Mouse (Mus musculus) thymus, adult 18-20 months (tissue): Measurements from ENCODE around the gene Tmem9b.

ENCODE experiments used
- DNase-seq, 2 experiments: peaks; one replicate each; pipeline ENCODE4 v3.0.0; 2022; ENCODE audit warnings: mixed read lengths in 2 of 2

Gene Tmem9b

DNA sequence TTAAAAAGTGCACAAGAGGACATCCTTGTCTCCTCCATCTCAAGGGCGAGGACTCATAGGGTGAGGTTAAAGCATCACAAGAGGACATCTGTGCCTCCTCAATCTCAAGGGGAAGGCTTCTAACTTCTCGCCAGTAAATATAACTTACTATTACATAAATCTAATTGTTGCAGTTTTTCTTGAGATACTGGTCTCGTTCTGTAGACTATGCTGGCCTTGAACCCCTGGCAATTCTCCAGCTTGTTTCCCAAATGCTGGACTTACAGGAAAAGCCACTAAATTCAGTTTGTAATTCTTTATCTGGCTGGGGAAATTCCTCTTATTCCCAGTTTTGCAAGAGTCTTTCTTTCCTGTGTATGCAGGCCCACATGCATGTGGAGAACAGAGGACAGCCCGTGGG, 17.9 kb downstream of the Tmem9b start:
- no peak for DNase-seq

DNA sequence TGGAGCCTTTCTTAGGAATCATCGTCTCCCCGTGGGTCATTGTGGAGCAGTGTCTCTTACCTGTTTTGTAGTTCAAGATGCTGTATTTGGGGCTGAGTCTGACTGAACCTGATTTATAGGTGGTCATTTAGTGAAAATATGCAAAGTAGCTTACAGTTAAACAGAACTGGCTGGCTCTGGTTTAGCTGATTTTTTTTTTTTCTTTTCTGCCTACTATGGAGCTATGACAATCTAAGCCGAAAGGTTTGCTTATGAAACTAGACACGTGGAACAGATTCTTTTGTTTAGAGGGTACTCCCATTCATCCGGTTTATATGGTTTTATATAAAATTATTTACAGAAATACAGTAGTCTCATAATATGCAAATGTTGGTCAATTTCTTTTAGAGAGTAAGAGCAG, 21.0 kb downstream of the Tmem9b start, which contains the start of gene Ascl3:
Gene Ascl3, minus strand, starts transcription at position 101 of the 400 bp plus-strand sequence.
- DNase-seq: no peak

DNA sequence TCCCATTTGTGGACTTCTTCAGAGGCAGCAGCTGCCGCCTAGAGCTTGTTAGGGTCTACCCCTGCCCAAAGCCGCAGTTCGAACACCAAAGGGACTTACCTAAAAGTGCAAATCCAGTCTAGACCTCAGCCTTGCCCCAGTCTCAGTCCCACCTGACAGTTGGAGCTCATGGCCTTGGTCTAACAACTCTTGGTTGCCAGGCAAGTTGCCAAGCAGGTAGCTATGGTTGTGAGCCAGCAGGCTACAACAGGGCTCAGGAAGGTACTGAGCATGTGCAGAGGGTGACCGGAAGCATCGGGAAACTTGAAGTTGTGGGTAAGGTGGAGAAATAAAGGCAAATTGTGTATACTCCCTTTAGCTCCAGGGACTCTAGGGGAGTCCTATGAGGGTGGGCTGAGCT, 29.0 kb downstream of the Tmem9b start, which contains the start of gene BC051019:
Gene BC051019, minus strand, starts transcription at position 154 of the 400 bp plus-strand sequence.
- DNase-seq: no peak

DNA sequence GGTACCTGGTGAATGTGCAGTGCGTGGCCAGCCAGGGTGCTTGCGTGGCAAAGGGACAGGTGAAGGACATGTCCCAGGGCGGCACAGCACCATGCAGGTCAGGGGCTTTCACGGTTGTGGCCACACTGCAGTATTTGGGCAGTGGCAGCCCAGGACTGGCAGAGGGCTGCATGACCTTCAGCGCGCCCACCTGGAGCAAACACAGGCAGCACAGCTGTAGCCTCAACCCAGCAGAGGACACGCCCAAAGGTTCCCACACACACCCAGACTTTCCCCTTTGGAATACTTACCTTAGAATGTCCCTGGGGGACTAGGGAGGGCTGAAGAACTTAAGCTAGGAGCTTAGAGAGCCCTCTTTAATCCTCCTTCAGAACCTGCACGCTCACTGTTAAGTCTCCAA, 29.6 kb downstream of the Tmem9b start:
- DNase-seq: no peak

DNA sequence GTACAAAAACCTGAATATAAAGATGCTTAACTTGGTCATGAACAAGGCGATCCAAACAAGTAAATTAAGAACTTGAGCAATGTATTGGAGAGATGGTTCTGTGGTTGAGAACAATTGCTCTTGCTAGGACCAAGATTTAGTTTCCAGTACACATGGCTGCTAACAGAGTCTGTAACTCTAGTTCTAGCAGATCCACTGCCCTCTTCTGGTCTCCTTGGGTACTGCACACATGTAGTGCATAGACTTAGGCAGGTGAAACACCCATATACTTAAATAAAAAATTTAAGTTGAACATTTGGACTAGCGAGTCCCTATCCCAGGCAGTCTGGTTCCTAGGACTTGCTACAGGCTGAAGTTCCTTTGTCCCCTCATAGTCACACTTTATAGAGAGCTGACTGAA, 30.1 kb downstream of the Tmem9b start:
- no peak for DNase-seq

DNA sequence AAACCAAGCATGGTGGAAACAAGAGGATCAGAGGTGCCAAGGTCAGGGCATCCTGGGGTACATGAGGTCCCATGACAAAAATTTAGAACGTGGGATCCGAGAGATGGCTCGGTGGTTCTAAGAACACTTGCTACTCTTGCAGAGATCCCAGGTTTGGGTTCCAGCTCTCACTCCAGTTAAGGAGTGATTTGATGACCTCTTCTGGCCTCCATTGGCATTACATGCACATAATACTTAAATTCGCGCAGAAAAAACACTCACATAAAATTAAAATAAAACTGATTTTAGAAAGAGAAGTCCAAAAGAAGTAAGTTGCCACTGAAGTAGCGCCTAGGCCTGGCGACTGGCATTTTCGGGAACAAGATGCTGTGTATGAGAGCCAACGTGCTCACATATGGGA, 33.4 kb downstream of the Tmem9b start:
- DNase-seq: no peak

DNA sequence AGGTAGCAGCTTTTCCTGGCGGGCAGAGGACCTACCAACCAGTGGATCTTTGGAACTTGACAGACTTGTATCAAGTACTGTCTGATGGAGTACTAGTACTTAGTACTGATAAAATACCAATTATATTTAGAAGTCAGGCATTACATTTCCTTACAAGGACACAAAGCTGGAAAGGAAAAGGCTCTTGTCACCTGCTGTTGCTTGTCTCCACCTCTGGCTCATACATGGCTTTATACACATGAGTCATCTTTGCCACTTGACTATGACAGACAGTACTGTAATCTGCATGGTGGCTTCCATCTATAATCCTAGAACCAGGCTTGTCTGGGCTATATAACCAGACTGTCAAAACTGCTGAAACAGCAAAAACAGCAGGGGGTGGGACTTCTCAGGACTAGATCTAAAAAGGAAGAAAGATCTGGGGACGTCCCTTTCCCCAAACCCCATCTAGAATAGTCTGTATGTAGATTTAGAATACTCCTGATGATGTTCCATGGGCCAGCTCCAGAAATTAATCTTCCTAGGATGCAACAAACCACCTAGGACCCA, 39.2 kb downstream of the Tmem9b start:
- no peak for DNase-seq

DNA sequence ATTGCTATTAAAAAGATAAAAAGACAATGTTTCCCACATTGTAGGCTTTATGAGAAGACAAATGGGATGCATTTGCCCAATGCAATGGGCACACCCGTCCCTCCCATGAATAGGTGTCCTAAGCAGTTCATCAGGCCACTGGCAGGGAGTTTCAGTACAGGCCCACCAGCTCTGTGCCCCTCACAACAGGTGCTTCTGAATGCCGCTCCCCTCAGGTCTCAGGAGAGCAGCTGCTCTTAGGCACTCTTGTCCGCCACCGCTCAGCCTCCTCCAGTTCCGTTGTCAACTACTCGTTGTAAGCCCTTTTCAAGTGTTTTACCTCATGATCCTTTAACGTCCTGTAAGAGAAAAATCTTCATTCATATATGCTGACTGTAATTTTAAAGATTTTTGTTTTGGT, 40.5 kb downstream of the Tmem9b start:
- DNase-seq: no peak

DNA sequence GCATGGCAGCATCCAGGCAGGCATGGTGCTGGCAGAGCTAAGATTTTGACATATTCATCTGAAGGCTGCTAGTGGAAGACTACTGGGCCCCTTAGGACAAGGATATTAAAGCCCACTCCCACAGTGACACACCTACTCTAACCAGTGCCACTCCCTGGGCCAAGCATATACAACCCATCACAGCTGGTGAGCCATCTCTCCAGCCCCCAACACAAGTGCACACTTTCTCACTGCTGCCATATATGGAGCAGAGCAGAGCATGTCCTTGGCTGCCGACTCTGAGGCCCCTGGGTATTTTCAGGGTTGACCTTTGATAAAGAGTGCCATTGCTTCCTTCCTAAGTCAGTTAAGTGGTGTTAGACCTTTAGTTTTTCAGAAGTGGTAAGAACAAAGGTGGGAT, 42.6 kb downstream of the Tmem9b start:
- no peak for DNase-seq

DNA sequence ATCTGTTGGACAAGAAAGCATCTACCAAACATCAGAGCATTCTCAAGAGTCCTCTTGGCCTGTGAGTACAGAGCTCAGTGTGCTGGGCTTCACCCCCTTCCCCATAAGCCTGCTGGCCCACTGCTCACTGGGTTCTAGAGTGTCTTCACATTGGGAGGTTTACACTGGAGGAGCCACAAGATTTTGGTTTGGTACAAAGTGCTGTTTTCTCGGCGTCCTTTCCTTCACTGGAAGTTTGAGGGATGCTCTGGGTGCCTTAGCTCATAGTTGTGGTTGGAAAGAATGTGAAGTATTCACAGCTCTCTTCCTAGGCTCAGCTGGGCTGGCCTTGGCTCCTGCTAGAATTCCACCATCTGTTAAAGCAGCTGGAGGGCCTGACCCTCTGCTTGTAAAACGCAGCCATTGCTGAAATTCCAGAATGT, 43.7 kb downstream of the Tmem9b start:
- no peak for DNase-seq

DNA sequence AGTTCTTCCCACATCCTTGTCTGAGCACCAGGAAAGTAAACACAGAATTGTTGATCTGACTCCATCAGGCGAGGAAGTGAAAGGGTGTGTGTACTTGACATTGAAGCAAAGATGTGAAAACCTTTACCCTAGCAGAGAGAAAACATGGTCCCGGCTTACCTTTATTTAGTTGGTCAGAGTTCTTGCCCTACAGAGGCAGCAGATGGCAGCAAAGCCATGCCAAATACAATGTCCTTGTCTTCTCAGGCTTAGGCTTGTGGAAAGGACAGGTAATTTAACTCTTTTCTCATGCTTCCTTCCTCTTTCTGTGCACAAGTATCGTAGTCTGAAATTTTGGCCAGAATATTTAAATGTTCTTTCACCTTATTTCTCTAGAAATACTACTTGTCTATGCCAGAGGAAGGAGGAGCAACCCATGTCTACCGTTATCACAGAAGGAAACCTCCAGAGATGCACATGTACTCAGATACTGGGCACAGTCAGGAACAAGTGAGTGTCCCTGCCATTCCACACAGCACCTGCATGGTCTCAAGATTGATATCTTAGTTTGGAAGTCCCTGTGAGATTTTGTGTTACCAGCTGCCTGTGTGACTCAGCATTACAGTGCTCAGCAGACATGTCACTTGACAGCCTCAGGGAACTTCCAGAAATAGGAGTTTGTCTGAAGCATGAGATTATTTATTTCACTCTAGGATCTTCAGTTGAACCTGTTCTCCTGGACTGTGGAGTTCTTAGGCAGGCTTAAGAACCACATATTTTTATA, 45.5 kb downstream of the Tmem9b start:
- DNase-seq: no peak

DNA sequence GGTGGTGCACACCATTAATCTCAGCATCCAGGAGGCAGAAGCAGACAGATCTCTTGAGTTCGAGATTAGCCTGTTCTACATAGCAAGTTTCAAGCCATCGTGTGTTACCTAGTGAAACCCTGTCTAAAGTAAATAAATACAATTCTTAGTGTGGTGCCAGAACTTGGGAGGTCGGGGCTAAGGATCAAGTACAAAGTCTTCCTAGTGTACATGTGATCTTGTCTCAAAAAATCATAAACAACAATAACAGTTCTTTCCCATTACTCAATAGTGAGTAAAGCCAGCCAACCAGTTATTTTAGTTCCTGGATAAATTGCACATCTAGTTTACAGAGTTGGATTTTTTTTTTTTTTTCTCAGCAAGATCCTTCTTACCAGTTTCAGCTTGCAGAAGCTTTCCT, 48.2 kb downstream of the Tmem9b start:
- no peak for DNase-seq

DNA sequence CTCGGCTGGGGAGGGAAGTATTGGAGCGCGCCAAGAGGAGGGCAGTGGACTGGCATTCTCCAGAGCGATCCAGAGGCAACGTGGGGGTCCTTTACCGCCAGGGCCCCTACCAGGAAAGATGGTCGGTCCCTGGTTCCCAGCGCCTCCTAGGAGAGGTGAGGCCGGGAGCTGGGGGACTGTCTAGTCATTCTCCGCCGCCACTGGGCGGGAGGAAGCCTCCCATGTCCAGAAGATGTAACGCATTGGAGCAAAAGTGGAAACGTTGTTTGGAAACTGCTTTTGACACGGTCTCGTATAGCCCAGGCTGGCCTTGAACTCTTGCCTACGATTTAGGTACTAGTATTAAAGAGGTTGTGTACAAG, 48.7 kb downstream of the Tmem9b start:
- DNase-seq: no peak

DNA sequence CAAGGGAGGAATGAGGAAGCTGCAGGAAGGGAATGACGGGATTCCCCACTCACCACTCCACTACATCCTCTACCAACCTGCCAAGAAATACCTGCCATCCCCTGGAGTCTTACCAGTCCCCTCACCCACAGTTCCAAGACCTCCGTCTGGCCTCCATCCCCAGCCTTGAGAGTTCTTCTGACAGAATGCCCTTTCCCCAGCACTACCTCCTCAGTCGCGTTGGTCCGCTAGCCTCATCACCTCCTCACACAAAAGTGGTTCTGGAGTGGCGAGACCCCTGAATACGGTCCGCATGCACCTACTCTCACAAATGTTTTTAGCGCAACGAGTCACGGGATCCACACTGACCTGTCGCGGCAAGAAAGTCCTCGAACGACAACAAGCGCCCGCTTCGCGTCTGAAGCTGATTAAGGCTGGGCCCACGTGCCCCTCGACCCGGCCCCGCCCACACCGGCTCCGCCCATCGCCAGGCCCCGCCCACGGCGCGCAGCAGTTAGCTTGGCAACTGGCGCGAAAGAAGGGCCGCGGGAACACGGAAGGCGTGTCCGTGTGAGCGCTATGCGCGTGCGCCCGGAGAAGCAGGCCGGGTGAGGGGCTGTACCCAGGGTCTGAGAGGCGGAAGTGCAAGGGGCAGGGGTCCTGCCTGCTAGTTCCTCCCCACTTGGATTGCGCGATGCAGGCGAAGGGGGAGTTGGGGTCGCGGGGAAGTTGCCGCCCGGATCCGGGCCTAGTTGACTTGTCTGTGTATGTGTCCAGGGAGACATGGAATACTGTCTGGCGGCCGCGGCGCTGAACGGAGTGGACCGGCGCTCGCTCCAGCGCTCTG, 49.3 kb downstream of the Tmem9b start, which contains the start of the genes St5 and Akip1:
Gene St5, minus strand, starts transcription at position 416 of the 826 bp plus-strand sequence.
Gene Akip1, plus strand, starts transcription at position 501 of the 826 bp plus-strand sequence.
- DNase-seq: peak; percentile 93 to 94

DNA sequence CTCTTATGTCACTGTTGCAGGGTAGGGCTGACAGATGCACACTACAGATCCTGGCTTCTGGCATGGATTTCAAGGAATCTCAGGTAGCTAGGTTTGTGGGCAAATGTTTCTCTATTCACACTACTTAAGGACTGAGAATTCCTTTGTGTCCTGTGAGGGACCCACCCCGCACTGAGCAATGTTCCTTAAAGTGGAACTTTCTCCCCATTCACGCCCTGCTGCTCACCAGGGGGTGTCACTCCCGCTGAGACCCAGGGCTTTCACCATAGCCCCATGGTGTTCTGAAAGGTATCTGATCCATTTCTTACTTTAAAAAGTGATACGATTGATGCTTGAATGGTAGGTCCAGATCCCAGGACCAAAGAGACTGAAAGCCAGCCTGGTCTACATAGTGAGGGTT, 50.0 kb downstream of the Tmem9b start:
- DNase-seq: no peak

DNA sequence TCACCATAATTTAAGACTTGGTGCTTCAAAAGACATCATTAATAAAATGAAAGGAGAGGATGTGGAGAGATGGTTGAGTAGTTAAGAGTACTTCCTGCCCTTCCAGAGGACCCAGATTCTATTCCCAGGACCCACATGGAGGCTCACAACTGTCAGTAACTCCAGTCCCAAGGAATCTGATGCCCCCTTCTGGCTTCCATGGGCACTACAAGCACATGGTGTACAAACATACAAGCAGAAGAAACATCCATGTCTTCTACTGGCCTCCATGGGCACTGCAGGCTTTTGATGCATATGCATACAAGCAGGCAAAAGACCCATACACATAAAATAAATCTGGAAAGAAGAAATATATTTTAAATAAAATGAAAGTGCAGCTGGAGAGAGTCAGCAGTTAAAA, 52.5 kb downstream of the Tmem9b start:
- DNase-seq: no peak

DNA sequence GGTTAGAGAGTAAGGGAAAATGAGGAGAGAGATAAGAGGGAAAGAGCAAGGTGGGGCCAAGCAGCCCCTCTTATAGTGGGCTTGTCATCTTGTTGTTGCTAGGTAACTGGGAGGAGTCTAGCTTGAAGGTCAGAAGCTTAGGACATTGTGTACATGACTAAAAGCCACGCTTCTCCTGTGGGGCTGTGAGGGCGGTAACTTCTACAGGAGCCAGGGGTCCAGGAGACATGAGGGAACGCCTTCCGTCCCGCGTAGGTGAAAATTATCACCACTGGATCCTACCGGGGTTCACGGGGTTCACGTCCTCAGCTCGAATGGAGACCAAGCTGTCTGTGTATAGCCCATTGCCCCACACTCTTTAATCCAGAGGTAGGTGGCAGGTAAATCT, 57.3 kb downstream of the Tmem9b start:
- no peak for DNase-seq

DNA sequence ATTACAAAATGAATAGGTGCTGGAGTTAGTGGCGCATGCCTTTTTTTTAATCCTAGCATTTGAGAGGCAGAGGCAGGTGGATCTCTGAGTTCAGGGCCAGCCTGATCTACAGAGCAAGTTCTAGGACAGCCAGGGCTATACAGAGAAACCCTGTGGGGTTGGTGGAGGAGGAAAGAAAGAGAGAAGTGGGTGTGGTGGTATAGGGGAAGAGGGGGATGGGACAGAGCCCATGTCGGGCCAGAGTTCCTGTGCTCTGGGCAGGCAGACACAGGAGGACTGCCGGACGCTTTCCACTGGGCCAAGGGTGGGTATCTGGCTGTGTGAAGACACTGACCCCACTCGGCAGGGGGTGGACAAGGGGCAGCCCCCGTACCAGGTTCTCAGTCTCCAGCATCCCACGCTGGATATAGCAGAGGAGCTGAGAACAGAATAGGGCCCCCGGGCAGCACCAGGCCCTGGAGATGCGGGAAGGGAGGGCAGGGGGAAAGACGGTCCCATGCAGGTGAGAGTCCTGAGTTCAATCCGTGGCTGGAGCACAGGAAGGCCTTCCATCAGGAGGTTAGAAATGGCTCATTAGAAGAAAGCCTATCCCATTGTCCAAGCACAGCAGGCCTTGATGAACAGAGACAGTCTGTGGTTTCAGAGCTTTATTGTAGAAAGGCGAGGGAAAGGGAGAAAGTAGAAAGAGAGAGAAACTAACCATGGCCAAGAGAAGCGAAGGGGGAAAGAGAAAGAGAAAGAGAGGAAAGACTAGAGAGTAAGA, 57.9 kb downstream of the Tmem9b start:
- no peak for DNase-seq

DNA sequence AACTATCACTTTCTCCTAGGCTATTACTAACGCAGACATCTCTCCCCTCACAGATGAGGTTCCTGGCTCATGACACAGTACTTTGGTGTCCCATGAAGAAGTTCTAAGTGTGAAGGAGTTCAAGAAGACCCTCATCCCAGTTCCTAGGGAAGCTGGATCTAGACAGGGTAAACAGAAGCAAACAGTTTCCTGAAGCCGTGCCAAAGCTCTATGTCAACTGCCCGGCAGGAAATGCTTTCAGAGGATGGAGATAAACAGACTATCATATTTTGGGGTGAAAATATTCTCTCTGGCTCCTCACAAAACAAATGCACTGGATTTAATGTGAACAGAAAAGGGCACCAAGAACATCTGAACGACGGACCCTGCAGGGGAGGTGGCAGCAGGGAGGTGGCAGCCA, 61.7 kb downstream of the Tmem9b start:
- no peak for DNase-seq

DNA sequence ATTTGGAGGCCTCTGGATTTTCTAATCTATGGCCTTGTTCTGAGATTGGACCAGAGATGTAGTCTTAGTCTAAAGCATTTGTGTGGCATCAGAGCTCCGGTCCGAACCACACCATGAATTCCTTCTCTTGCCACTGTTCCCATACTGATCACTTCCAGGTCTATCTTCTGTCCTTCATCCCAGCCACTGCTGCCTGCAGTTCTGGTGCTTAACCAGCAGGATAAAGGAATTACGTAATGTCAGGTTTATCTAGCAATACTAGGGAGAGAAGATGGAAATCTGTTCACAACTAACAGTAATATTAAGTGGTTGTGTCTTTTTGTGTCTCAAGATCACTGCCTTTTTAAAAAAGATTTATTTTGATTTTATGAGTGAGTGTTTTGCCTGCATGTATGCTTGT, 62.6 kb downstream of the Tmem9b start:
- DNase-seq: no peak

DNA sequence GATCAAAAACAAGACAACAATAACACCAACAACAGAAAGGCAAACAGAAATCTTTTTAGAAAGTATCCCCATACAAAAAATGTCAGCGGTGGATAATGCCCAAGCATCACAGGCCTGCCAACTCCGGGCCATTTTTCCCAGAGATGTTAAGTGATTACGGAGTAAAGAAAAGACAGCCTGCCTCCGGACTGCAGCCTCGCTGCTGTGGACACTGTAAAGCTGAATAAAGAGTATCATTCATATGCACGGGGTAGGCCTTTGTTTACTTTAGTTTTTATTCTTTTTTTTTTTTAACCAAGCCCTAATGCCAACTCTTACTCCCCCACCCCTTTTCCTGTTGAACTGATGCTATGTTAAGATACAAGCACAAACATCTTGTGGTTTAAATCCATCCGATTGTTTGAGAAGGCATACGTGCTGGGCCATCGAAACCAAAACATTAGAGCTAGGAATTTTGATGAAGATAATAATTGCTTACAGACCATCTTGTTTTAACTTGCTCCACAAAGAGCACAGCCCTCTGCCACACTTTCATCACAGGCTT, 66.0 kb downstream of the Tmem9b start:
- no peak for DNase-seq
